Mouse (Mus musculus) ovary, postnatal 36 days (tissue): Measurements from ENCODE around the gene Hexa.
A peak's percentile ranks its signal among the peaks of the same experiment; 100 is the strongest.

Experiments
- DNase-seq: peaks from one replicate; pipeline ENCODE4 v3.0.0; 2022; ENCODE audit warnings: low spot score, mixed read lengths

Gene Hexa

GRCm38 (mm10) chr9:59553719-59554118, 14.4 kb downstream of the Hexa start:
- no peak for DNase-seq

- DNase-seq = peak; percentile 75
Observed at GRCm38 (mm10) chr9:59565600-59565999, 26.3 kb downstream of the Hexa start.

GRCm38 (mm10) chr9:59567111-59567510, 27.8 kb downstream of the Hexa start:
- peak; percentile 45 for DNase-seq

- DNase-seq = no peak
Observed at GRCm38 (mm10) chr9:59571852-59572251, 32.5 kb downstream of the Hexa start.

DNA sequence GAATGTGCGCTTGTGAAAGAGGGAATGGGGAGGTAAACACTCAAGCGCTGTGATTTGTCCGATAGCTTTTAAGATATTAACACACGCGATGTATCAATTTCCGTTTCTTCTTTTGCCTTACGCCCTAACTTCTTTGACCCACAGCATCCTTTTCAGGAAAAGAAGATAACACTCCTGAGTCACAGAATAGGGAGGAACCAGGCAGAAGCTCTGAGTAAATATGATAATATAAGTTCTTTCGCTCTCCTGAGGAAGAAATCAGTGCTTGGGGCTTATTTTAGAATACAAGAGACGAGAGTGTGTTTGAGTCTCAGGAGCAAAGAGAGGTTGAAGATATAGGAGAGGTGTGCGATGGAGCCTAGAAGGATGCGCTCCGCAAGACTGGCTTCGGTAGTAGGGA, 38.1 kb downstream of the Hexa start:
- no peak for DNase-seq

- DNase-seq = peak; percentile 93
Observed at GRCm38 (mm10) chr9:59577844-59578504, 38.6 kb downstream of the Hexa start, which contains the start of gene Celf6. TSS of gene Celf6 (plus strand) at chr9:59577917.

DNA sequence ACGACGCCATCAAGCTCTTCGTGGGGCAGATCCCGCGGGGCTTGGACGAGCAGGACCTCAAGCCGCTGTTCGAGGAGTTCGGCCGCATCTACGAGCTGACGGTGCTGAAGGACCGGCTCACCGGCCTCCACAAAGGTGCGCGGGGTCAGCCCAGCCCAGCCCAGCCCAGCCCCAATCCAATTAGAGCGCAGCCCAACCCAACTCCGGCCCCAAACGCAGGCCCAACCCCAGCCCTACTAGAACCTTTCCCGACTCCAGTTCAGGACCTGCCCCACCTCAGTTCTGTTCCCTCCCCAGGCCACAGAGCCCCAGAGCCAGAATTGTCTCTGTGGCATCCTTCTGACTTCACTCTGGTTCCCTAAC, 39.1 kb downstream of the Hexa start:
- DNase-seq = no peak

- DNase-seq = peak; percentile 60
Observed at GRCm38 (mm10) chr9:59584871-59585308, 45.5 kb downstream of the Hexa start.

DNA sequence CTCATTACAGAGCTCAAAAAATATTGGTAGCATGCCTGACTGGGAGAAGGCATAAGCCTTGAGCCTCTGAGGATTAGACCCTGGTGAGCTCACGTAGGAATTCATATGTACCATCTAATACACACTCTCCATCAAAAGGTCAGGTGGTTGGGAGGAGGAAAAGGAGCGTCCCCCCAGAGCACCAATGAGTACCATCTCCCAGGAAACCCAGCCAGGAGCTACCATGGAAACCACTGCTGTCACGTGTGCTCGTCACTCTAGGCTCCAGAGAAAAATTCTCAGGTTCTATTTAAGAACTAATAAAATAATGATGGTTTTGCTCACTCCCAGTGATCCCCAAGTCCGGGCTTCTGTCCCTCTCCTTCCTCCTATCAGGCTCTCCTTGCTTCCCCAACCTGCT, 48.9 kb downstream of the Hexa start:
- no peak for DNase-seq

- DNase-seq = no peak
Observed at GRCm38 (mm10) chr9:59588710-59589671, 49.7 kb downstream of the Hexa start.

GRCm38 (mm10) chr9:59589703-59590439, 50.5 kb downstream of the Hexa start:
- DNase-seq = no peak

DNA sequence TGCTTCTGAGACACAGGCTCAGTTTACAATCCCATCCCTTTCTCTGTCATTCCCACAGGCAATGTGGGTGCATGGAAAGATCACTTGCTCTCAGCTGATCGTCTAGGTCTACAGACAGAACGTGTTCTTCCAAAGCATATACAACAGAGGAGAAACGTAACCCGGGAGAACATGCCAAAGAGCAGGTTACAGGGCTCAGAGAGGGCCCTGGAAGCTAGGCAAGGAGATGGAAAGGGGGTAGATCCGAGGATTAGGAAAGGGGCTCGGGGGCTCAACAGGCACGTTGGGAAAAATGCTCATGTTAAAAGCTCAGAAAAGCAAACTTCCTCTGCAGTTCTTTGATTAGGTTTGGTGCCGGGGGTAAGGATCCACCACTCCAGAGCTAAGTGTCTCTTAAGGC, 62.3 kb downstream of the Hexa start:
- no peak for DNase-seq

- no peak for DNase-seq
Observed at GRCm38 (mm10) chr9:59605967-59606366, 66.6 kb downstream of the Hexa start.

DNA sequence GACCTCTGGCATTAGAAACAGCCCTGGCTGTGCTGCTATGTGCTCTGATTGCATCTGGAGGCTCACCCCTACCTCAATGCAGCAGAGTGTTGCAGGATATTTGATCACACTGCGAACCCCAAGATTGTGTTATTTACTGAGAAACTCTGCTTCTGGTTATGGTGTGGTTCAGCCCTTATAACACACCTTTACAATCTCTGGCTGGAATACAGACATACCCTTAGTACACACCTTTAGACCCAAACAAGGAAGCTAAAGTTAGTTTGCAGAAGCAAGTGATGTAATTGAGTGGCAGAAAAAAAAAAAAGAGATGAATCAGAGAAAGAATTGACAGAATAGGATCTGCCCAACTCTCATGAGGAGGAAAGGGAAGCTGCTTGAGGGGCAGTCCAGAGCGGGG, 71.6 kb downstream of the Hexa start:
- DNase-seq = no peak
